Mouse (Mus musculus) brain, embryonic 14.5 days (tissue): ENCODE measurements around the gene Zfp760. TPM values are rescaled to one million over a fixed set of nuclear protein-coding genes. Genes with fewer than 3 reads are reported as not detected.
"Not testable (repeated sequence)": the region's sequence is repeated elsewhere in the genome, so short reads cannot be mapped to it uniquely, and the experiment has no call there.

ENCODE experiments used
- DNase-seq: peaks from one replicate; pipeline ENCODE4 v3.0.0-alpha.2; 2011; ENCODE audit warnings: low read depth
- CTCF ChIP-seq: fragments of 200-500 bp; IDR thresholded peaks from 2 replicates; pipeline ENCODE4 v1.5.1; 2012; ENCODE audit warnings: inconsistent platforms, mild to moderate bottlenecking, moderate library complexity, borderline replicate concordance; ENCODE audit not compliant: insufficient read depth, insufficient read length; ENCODE audit errors: extremely low read depth
- POLR2A ChIP-seq: fragments of 200-500 bp; IDR thresholded peaks from 2 replicates; pipeline ENCODE4 v1.6.1; 2012; ENCODE audit warnings: mild to moderate bottlenecking, inconsistent platforms, borderline replicate concordance; ENCODE audit not compliant: poor library complexity, insufficient read depth, insufficient read length, severe bottlenecking; ENCODE audit errors: extremely low read depth
- polyA plus RNA-seq: library from polyadenylated mRNA; depleted of rRNA; stranded (reverse); fragments of >200 nt; gene quantifications from 2 replicates; pipeline ENCODE4 v1.2.3, GENCODE M21; 2012; rRNA removed

The Zfp760 gene
- polyA plus RNA-seq: 12.7 and 15.3 TPM in 2 replicates

- DNase-seq: peak; percentile 96
- TF ChIP-seq POLR2A (no peak; the same call in 1 of the 2 replicates), CTCF (no peak)
Observed at GRCm38 (mm10) chr17:21707343-21707996, at the start of gene Zfp760. Gene Zfp760 (plus strand): TSS chr17:21707741.

GRCm38 (mm10) chr17:21678826-21679225 lies 28.7 kb upstream of the Zfp760 start:
- not testable (repeated sequence) for DNase-seq

GRCm38 (mm10) chr17:21679273-21680018 lies 28.1 kb upstream of the Zfp760 start:
- TF ChIP-seq POLR2A (no peak), CTCF (peak; percentile 52; the same call in 1 of the 2 replicates)

GRCm38 (mm10) chr17:21680019-21680376 lies 27.5 kb upstream of the Zfp760 start:
- not testable (repeated sequence) for DNase-seq

More at GRCm38 (mm10) chr17:21679273-21680018, 28.1 kb upstream of the Zfp760 start:
- peak; percentile 94 for DNase-seq

GRCm38 (mm10) chr17:21691560-21691959 lies 16.0 kb upstream of the Zfp760 start, which contains the start of gene Gm10226:
Gene Gm10226 (plus strand): TSS chr17:21691860.
- TF ChIP-seq CTCF (no peak), POLR2A (no peak)
- DNase-seq: no peak

- TF ChIP-seq CTCF (no peak), POLR2A (no peak)
- DNase-seq: no peak
Observed at GRCm38 (mm10) chr17:21693342-21693741, 14.2 kb upstream of the Zfp760 start.

GRCm38 (mm10) chr17:21696073-21696472 lies 11.5 kb upstream of the Zfp760 start:
- DNase-seq: no peak
- TF ChIP-seq POLR2A (no peak), CTCF (no peak)

- TF ChIP-seq CTCF (no peak), POLR2A (no peak)
- no peak for DNase-seq
Observed at GRCm38 (mm10) chr17:21702281-21703240, 5.0 kb upstream of the Zfp760 start.

GRCm38 (mm10) chr17:21703414-21703813 lies 4.1 kb upstream of the Zfp760 start:
- no peak for TF ChIP-seq CTCF
- no peak for TF ChIP-seq POLR2A
- DNase-seq: no peak

- TF ChIP-seq POLR2A: no peak
- no peak for TF ChIP-seq CTCF
- peak; percentile 5 for DNase-seq
Observed at GRCm38 (mm10) chr17:21708401-21708800, 860 bp downstream of the Zfp760 start.

- not testable (repeated sequence) for DNase-seq
Observed at GRCm38 (mm10) chr17:21730495-21730894, 23.0 kb downstream of the Zfp760 start, which contains the start of gene Zfp229. Gene Zfp229 (plus strand): TSS chr17:21730795.

GRCm38 (mm10) chr17:21733049-21733448 lies 25.5 kb downstream of the Zfp760 start:
- no peak for TF ChIP-seq POLR2A
- TF ChIP-seq CTCF: no peak
- no peak for DNase-seq
